In the genomic region with DNA sequence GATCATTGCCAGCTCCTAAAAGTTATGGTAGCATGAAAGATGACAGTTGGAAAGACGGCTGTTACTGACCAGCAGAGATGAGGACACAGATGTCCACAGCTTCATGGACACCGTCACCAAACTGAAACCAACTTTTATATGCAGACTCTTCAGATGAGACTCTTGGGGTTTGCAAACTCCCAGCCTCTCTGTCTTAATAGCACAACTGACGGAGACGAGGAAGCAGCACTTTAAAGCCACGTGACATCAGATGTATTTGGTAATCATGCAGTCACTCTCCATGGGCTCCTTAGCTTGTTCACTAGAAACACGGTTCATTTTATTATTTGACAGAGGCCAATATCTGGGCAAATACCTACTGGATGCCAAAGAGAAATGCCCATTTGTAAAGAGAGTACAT, we compare ENCODE assay signal across 47 mouse cellular contexts. TPM values are rescaled to one million over a fixed set of nuclear protein-coding genes. Genes with fewer than 3 reads are reported as not detected.
"Had no signal": no experiment of that assay in that cellular context is flagged by ENCODE, and none has a peak within 500 bp of the region (broad histone marks: within the 10 kb centered on the region; RNA-seq: fewer than 3 reads in every experiment).

No protein-coding gene starts in this region.

- ATAC-seq: liver, embryonic 12.5 days; liver, postnatal 0 days; lung, postnatal 0 days; midbrain, embryonic 13.5 days; midbrain, embryonic 15.5 days; midbrain, embryonic 16.5 days had no signal

- H3K9me3 ChIP-seq: limb, embryonic 12.5 days; limb, embryonic 13.5 days; limb, embryonic 15.5 days; liver, embryonic 12.5 days; liver, embryonic 13.5 days; liver, embryonic 15.5 days; lung, embryonic 15.5 days; megakaryocyte, embryonic 14.5 days; midbrain, embryonic 10.5 days; midbrain, embryonic 12.5 days; midbrain, embryonic 13.5 days; midbrain, embryonic 15.5 days; neural tube, embryonic 12.5 days; neural tube, embryonic 13.5 days had no signal

- H3K27me3 ChIP-seq: limb, embryonic 12.5 days; limb, embryonic 13.5 days; limb, embryonic 15.5 days; liver, embryonic 12.5 days; liver, embryonic 13.5 days; liver, embryonic 15.5 days; lung, embryonic 15.5 days; megakaryocyte, embryonic 14.5 days; midbrain, embryonic 12.5 days; midbrain, embryonic 13.5 days; midbrain, embryonic 15.5 days; neural tube, embryonic 12.5 days; neural tube, embryonic 13.5 days had no signal

- H3K4me1 ChIP-seq: limb, embryonic 12.5 days; limb, embryonic 13.5 days; limb, embryonic 15.5 days; liver, embryonic 12.5 days; liver, embryonic 13.5 days; liver, embryonic 15.5 days; lung, embryonic 15.5 days; midbrain, embryonic 13.5 days; midbrain, embryonic 15.5 days; neural tube, embryonic 12.5 days; neural tube, embryonic 13.5 days had no signal

- H3K4me3 ChIP-seq: limb, embryonic 12.5 days; limb, embryonic 13.5 days; limb, embryonic 15.5 days; liver, embryonic 12.5 days; liver, embryonic 13.5 days; liver, embryonic 15.5 days; lung, embryonic 15.5 days; megakaryocyte, embryonic 14.5 days; midbrain, embryonic 10.5 days; midbrain, embryonic 12.5 days; midbrain, embryonic 13.5 days; midbrain, embryonic 15.5 days; myocyte; neural tube, embryonic 12.5 days; neural tube, embryonic 13.5 days had no signal

- H3K27ac ChIP-seq: limb, embryonic 12.5 days; limb, embryonic 13.5 days; limb, embryonic 15.5 days; liver, embryonic 12.5 days; liver, embryonic 13.5 days; liver, embryonic 14.5 days; liver, embryonic 15.5 days; lung, embryonic 15.5 days; macrophage; midbrain, embryonic 10.5 days; midbrain, embryonic 12.5 days; midbrain, embryonic 13.5 days; midbrain, embryonic 15.5 days; neural tube, embryonic 12.5 days; neural tube, embryonic 13.5 days had no signal

- H3K4me2 ChIP-seq: limb, embryonic 12.5 days; limb, embryonic 13.5 days; limb, embryonic 15.5 days; liver, embryonic 11.5 days; liver, embryonic 12.5 days; liver, embryonic 13.5 days; liver, embryonic 15.5 days; lung, embryonic 14.5 days; lung, embryonic 15.5 days; midbrain, embryonic 11.5 days; midbrain, embryonic 12.5 days; midbrain, embryonic 13.5 days; midbrain, embryonic 15.5 days; neural tube, embryonic 12.5 days; neural tube, embryonic 13.5 days had no signal

- H3K9ac ChIP-seq: limb, embryonic 12.5 days; limb, embryonic 13.5 days; limb, embryonic 15.5 days; liver, embryonic 12.5 days; liver, embryonic 13.5 days; liver, embryonic 14.5 days; liver, embryonic 15.5 days; liver, postnatal 0 days; lung, embryonic 14.5 days; lung, embryonic 15.5 days; midbrain, embryonic 12.5 days; midbrain, embryonic 13.5 days; midbrain, embryonic 15.5 days; neural tube, embryonic 12.5 days; neural tube, embryonic 13.5 days had no signal

- DNase-seq: left cerebral cortex, postnatal 4 days; liver; liver, embryonic 13.5 days; liver, postnatal 0 days; lung, adult 18-20 months; lung, adult 2 months; lung, embryonic 14.5 days; lung, postnatal 10 days; lung, postnatal 14 days; lung, postnatal 36 days; lung, postnatal 4 days; midbrain, embryonic 14.5 days had no signal

RNA-seq across cellular contexts. Expression of gene Gm10135, which starts 1.5 kb away (rescaled TPM):
- total RNA-seq: left cerebral cortex, postnatal 10 days; left cerebral cortex, postnatal 14 days; left cerebral cortex, postnatal 25 days; left cerebral cortex, postnatal 36 days; left cerebral cortex, postnatal 4 days; liver, adult 2 months; midbrain, postnatal 0 days; monocyte, adult 5-6 weeks had no signal
- polyA plus RNA-seq: limb, embryonic 11.5 days; limb, embryonic 12.5 days; limb, embryonic 13.5 days; limb, embryonic 14.5 days; limb, embryonic 15.5 days; liver, adult 2 months; liver, embryonic 11.5 days; liver, embryonic 12.5 days; liver, embryonic 13.5 days; liver, embryonic 14.5 days; liver, embryonic 15.5 days; liver, embryonic 16.5 days; liver, postnatal 0 days; lung, adult 2 months; lung, embryonic 14.5 days; lung, embryonic 15.5 days; lung, embryonic 16.5 days; lung, postnatal 0 days; macrophage; midbrain, embryonic 10.5 days; midbrain, embryonic 11.5 days; midbrain, embryonic 12.5 days; midbrain, embryonic 13.5 days; midbrain, embryonic 14.5 days; midbrain, embryonic 15.5 days; midbrain, embryonic 16.5 days; midbrain, postnatal 0 days; myocyte; neural tube, embryonic 11.5 days; neural tube, embryonic 12.5 days; neural tube, embryonic 13.5 days had no signal

RNA-seq across cellular contexts. Expression of gene Slc10a4, which starts 30.7 kb away (rescaled TPM):
- total RNA-seq: liver, adult 2 months; megakaryocyte progenitor cell, adult 5-6 weeks; megakaryocyte, adult 5-6 weeks; megakaryocyte-erythroid progenitor cell, adult 5-6 weeks; monocyte, adult 5-6 weeks had no signal
- polyA plus RNA-seq: liver, adult 2 months; liver, postnatal 0 days; macrophage had no signal
